Comparison of ENCODE assay signal across 9 mouse cellular contexts in genomic region chr4:143279661-143280060, GRCm38 (mm10). TPM values are rescaled to one million over a fixed set of nuclear protein-coding genes. Genes with fewer than 3 reads are reported as not detected.
DNase-seq lines count a peak whose midpoint lies in the region; ATAC-seq and TF ChIP-seq lines count a peak whose summit lies in the region.
"Had no signal": no experiment of that assay in that cellular context is flagged by ENCODE, and none has a peak within 500 bp of the region (broad histone marks: within the 10 kb centered on the region; RNA-seq: fewer than 3 reads in every experiment).

No protein-coding gene starts in this region.

- WGBS in lung, embryonic 14.5 days = 41% methylated on average over 12 of the region's 12 CpGs
- WGBS in limb, embryonic 14.5 days = 36% methylated on average over 12 of the region's 12 CpGs
- 30% methylated on average over 12 of the region's 12 CpGs for WGBS in stomach, postnatal 0 days

- H3K4me3 ChIP-seq in lung, embryonic 14.5 days (ENCODE audit: low read depth, low read length) = no peak overlapping the region
- H3K4me3 ChIP-seq in gastrocnemius, adult 2 months = no peak overlapping the region
- H3K4me3 ChIP-seq in limb, embryonic 14.5 days (replicated peaks; ENCODE audit: low read length) = no peak overlapping the region
- H3K4me3 ChIP-seq in stomach, postnatal 0 days (ENCODE audit: low read depth, low read length) = no peak overlapping the region

- TF ChIP-seq CTCF in lung, embryonic 14.5 days (IDR thresholded peaks at IDR 0.05; ENCODE audit: low read depth) = no peak
- TF ChIP-seq CTCF in gastrocnemius, adult 2 months (IDR thresholded peaks at IDR 0.05) = no peak
- no peak for TF ChIP-seq CTCF in stomach, postnatal 0 days (IDR thresholded peaks at IDR 0.05; ENCODE audit: low read depth)

- peak overlapping the region; percentile 80 for H3K27ac ChIP-seq in lung, embryonic 14.5 days (ENCODE audit: low read depth)
- H3K27ac ChIP-seq in gastrocnemius, adult 2 months = peak overlapping the region; percentile 67
- peak overlapping the region; percentile 67 for H3K27ac ChIP-seq in limb, embryonic 14.5 days (replicated peaks; ENCODE audit: low read depth, low read length)
- peak overlapping the region; percentile 65 for H3K27ac ChIP-seq in stomach, postnatal 0 days (replicated peaks)

- H3K4me1 ChIP-seq in lung, embryonic 14.5 days (ENCODE audit: insufficient read depth) = 0 out of 2 replicates have a peak, but pooled peaks cover 4% of the 10 kb centered on the region
- H3K4me1 ChIP-seq in limb, embryonic 14.5 days (ENCODE audit: control insufficient read depth, insufficient read depth, low read length) = peaks cover 18% of the 10 kb centered on the region
- H3K4me1 ChIP-seq in stomach, postnatal 0 days (replicated peaks; ENCODE audit: control insufficient read depth, insufficient read depth) = no peaks in the 10 kb centered on the region

- H3K4me2 ChIP-seq in lung, embryonic 14.5 days = peak overlapping the region; percentile 12; the same call in 1 of the 2 replicates
- H3K4me2 ChIP-seq in limb, embryonic 14.5 days (replicated peaks; ENCODE audit: low read depth, low read length, severe bottlenecking) = no peak overlapping the region; the same call in 1 of the 2 replicates
- H3K4me2 ChIP-seq in stomach, postnatal 0 days (replicated peaks; ENCODE audit: low read depth) = no peak overlapping the region

- DNase-seq in lung, embryonic 14.5 days = peak; percentile 70
- no peak for DNase-seq in lung, postnatal 36 days
- peak; percentile 49 for DNase-seq in gastrocnemius, adult 2 months
- peak; percentile 80 for DNase-seq in limb, embryonic 14.5 days (ENCODE audit: low spot score)
- DNase-seq in stomach, postnatal 0 days (ENCODE audit: low spot score) = no peak
- DNase-seq in layer of hippocampus, postnatal 25 days (ENCODE audit: extremely low spot score in 1 of 2, low spot score in 1 of 2) = no peak
- no peak for DNase-seq in left cerebral cortex, postnatal 14 days (ENCODE audit: low spot score in 2 of 2)
- no peak for DNase-seq in right cerebral cortex, postnatal 25 days
- DNase-seq: cerebellum, adult 2 months had no signal

- intact Hi-C loops in gastrocnemius, adult 2 months (cut with DNase I) = no loop called here
- intact Hi-C loops in left cerebral cortex, postnatal 14 days (cut with DNase I) = no loop called here

- no peak overlapping the region for H3K9ac ChIP-seq in lung, embryonic 14.5 days
- H3K9ac ChIP-seq in limb, embryonic 14.5 days (ENCODE audit: low read depth, low read length, severe bottlenecking) = no peak overlapping the region
- H3K9ac ChIP-seq in stomach, postnatal 0 days (ENCODE audit: low read length) = no peak overlapping the region

- H3K27me3 ChIP-seq in lung, embryonic 14.5 days (ENCODE audit: insufficient read depth, low read length) = no peaks in the 10 kb centered on the region
- no peaks in the 10 kb centered on the region for H3K27me3 ChIP-seq in limb, embryonic 14.5 days (ENCODE audit: control insufficient read depth, insufficient read depth, low read length)
- no peaks in the 10 kb centered on the region for H3K27me3 ChIP-seq in stomach, postnatal 0 days (ENCODE audit: control insufficient read depth, insufficient read depth, low read length)

- no peak for TF ChIP-seq POLR2A in limb, embryonic 14.5 days (IDR thresholded peaks at IDR 0.05; ENCODE audit: borderline replicate concordance, extremely low read depth, insufficient read depth, insufficient read length)

- TF ChIP-seq EP300 in stomach, postnatal 0 days (optimal IDR thresholded peaks at IDR 0.05) = no peak

- H3K36me3 ChIP-seq in lung, embryonic 14.5 days (ENCODE audit: insufficient read depth) = no peaks in the 10 kb centered on the region
- 0 out of 2 replicates have a peak, but pooled peaks cover 2% of the 10 kb centered on the region for H3K36me3 ChIP-seq in limb, embryonic 14.5 days (ENCODE audit: control insufficient read depth, insufficient read depth, low read length)
- no peaks in the 10 kb centered on the region for H3K36me3 ChIP-seq in stomach, postnatal 0 days (ENCODE audit: control insufficient read depth, insufficient read depth, low read length)

- no peaks in the 10 kb centered on the region for H3K9me3 ChIP-seq in lung, embryonic 14.5 days (ENCODE audit: low read depth, low read length)
- H3K9me3 ChIP-seq in limb, embryonic 14.5 days (ENCODE audit: control insufficient read depth, low read length) = no peaks in the 10 kb centered on the region
- H3K9me3 ChIP-seq in stomach, postnatal 0 days (ENCODE audit: control insufficient read depth, low read length) = no peaks in the 10 kb centered on the region

- peak; percentile 21; the same call in 1 of the 2 replicates for ATAC-seq in lung, embryonic 14.5 days (ENCODE audit: insufficient read depth)
- peak; percentile 64 for ATAC-seq in limb, embryonic 14.5 days (ENCODE audit: low FRiP score, low read depth)
- ATAC-seq in stomach, postnatal 0 days (ENCODE audit: low FRiP score, low TSS enrichment) = no peak

RNA-seq across cellular contexts. Expression of gene Pdpn, which starts 19.7 kb away (rescaled TPM):
- 36.6 and 39.5 TPM in 2 replicates for polyA plus RNA-seq in lung, embryonic 14.5 days (2014; fragmentation: Nextera tagmentation; extraction: Ambion mirVana)
- 1 to 10 TPM; 4.5 to 7.7 TPM for total RNA-seq in gastrocnemius, adult 2 months (2021)
- 24.2 and 34.3 TPM in 2 replicates for polyA plus RNA-seq in limb, embryonic 14.5 days (2012; rRNA removed)
- polyA plus RNA-seq in limb, embryonic 14.5 days (2014; fragmentation: Nextera tagmentation; extraction: Ambion mirVana) = 77.4 and 80.3 TPM in 2 replicates
- polyA plus RNA-seq in stomach, postnatal 0 days (2015; fragmentation: Nextera tagmentation; extraction: Ambion mirVana) = 27.5 and 36.0 TPM in 2 replicates
- 10 to 100 TPM; 16.4 to 19.5 TPM for total RNA-seq in layer of hippocampus, postnatal 25 days (2021)
- 10 to 100 TPM; 11.7 to 12.7 TPM for total RNA-seq in left cerebral cortex, postnatal 14 days (2021)

Comparison
In these comparisons a context has a peak if more than half of its experiments do, and no peak if none do; other contexts are left out.
1. DNase-seq: peak in lung, embryonic 14.5 days (single experiment), gastrocnemius, adult 2 months (single experiment) and limb, embryonic 14.5 days (single experiment); none in lung, postnatal 36 days (single experiment), stomach, postnatal 0 days (single experiment), layer of hippocampus, postnatal 25 days (0 of 2), left cerebral cortex, postnatal 14 days (0 of 2) and right cerebral cortex, postnatal 25 days (single experiment).
2. Peak in every context shown above with its lines, with median percentiles within 50 percentile points of each other: H3K27ac ChIP-seq.